Mouse (Mus musculus) stomach, embryonic 14.5 days (tissue): ENCODE results near the gene Dlg4. TPM values are rescaled to one million over a fixed set of nuclear protein-coding genes. Genes with fewer than 3 reads are reported as not detected.

Experiments used
- ATAC-seq: fragments of 200-750 bp; cut with Nextera tagmentation; 2 replicates; pipeline ENCODE4 v1.8.0; 2017; ENCODE audit warnings: low read depth, moderate TSS enrichment; ENCODE audit not compliant: insufficient number of reproducible peaks, insufficient read depth, low FRiP score
- H3K27ac ChIP-seq: fragments of 300-500 bp; sonication (generic); 2 replicates; pipeline ENCODE4 v1.5.1; 2014; ENCODE audit warnings: mild to moderate bottlenecking, low read length, moderate library complexity, mixed read lengths
- H3K27me3 ChIP-seq: fragments of 300-500 bp; sonication (generic); 2 replicates; pipeline ENCODE4 v1.6.1; 2014; ENCODE audit warnings: low read length, control low read depth, mixed read lengths; ENCODE audit not compliant: control insufficient read depth, insufficient read depth
- H3K36me3 ChIP-seq: fragments of 300-500 bp; sonication (generic); 2 replicates; pipeline ENCODE4 v1.6.1; 2014; ENCODE audit warnings: mild to moderate bottlenecking, control low read depth, low read length, moderate library complexity, mixed read lengths; ENCODE audit not compliant: control insufficient read depth, insufficient read depth
- H3K4me1 ChIP-seq: fragments of 300-500 bp; sonication (generic); 2 replicates; pipeline ENCODE4 v1.6.1; 2014; ENCODE audit warnings: low read length, control low read depth, mixed read lengths; ENCODE audit not compliant: control insufficient read depth, insufficient read depth
- H3K4me2 ChIP-seq: fragments of 300-500 bp; sonication (generic); replicated peaks from 2 replicates; pipeline ENCODE4 v1.6.1; 2014; ENCODE audit warnings: low read depth, low read length, control low read depth
- H3K4me3 ChIP-seq: fragments of 300-500 bp; sonication (generic); 2 replicates; pipeline ENCODE4 v1.5.1; 2014; ENCODE audit warnings: low read depth, low read length, control low read depth
- H3K9ac ChIP-seq: fragments of 300-500 bp; sonication (generic); replicated peaks from 2 replicates; pipeline ENCODE4 v1.6.1; 2014; ENCODE audit warnings: low read depth, mild to moderate bottlenecking, control low read depth, low read length, moderate library complexity, mixed read lengths
- H3K9me3 ChIP-seq: fragments of 300-500 bp; sonication (generic); 2 replicates; pipeline ENCODE4 v1.6.1; 2016; ENCODE audit warnings: low read depth, low read length, control low read depth; ENCODE audit not compliant: control insufficient read depth
- WGBS: fragments of 180-500 bp; shearing (Covaris S2); extraction: QIAGEN DNeasy Blood & Tissue Kit; methylation state at CpG from one replicate; pipeline ENCODE4 v1.1.7; 2014; 5-methylcytosine and 5-hydroxymethylcytosine counted together
- polyA plus RNA-seq: library from polyadenylated mRNA; unstranded; fragments of >200 nt; fragmentation: Nextera tagmentation; extraction: Ambion mirVana; gene quantifications from 2 replicates; pipeline ENCODE4 v1.2.1, GENCODE M21; 2014

Gene Dlg4
- polyA plus RNA-seq, 1 experiment from 2014 or later = 13.8 TPM

- peak overlapping the region; percentile 97; the same call in 1 of the 2 replicates for H3K27ac ChIP-seq
- 79% methylated on average over 8 of the region's 8 CpGs for WGBS
- H3K9me3 ChIP-seq = no peaks in the 10 kb centered on the region
- ATAC-seq = no peak
- H3K36me3 ChIP-seq = peaks cover 26% of the 10 kb centered on the region
- H3K4me2 ChIP-seq = peak overlapping the region; percentile 27; the same call in 1 of the 2 replicates
- H3K4me1 ChIP-seq = peaks cover 23% of the 10 kb centered on the region
- no peaks in the 10 kb centered on the region for H3K27me3 ChIP-seq
- H3K4me3 ChIP-seq = no peak overlapping the region
- no peak overlapping the region for H3K9ac ChIP-seq
These were observed 17.1 kb upstream of the Dlg4 start for GRCm38 (mm10) chr11:69999666-70000065.

- Histone ChIP-seq H3K36me3 (peaks cover 32% of the 10 kb centered on the region), H3K27ac (peak within 1 kb of the TSS; percentile 97), H3K27me3 (no peaks in the 10 kb centered on the region), H3K4me1 (peaks cover 23% of the 10 kb centered on the region), H3K9ac (peak within 1 kb of the TSS; percentile 87), H3K4me3 (peak within 1 kb of the TSS; percentile 68), H3K9me3 (no peaks in the 10 kb centered on the region), H3K4me2 (peak within 1 kb of the TSS; percentile 60)
- ATAC-seq = peak; percentile 51
- WGBS = under 1% methylated on average over 48 of the region's 48 CpGs
These were observed 16.3 kb upstream of the Dlg4 start, which contains the start of gene Dvl2 for GRCm38 (mm10) chr11:70000396-70000898. Gene Dvl2 (plus strand): TSS chr11:70000595.

GRCm38 (mm10) chr11:70001159-70001558 is 15.6 kb upstream of the Dlg4 start:
- H3K9ac ChIP-seq = peak overlapping the region; percentile 87
- H3K4me2 ChIP-seq = peak overlapping the region; percentile 60
- WGBS = 13% methylated on average over 8 of the region's 8 CpGs
- H3K9me3 ChIP-seq = no peaks in the 10 kb centered on the region
- peak overlapping the region; percentile 97 for H3K27ac ChIP-seq
- H3K27me3 ChIP-seq = no peaks in the 10 kb centered on the region
- peak overlapping the region; percentile 68 for H3K4me3 ChIP-seq
- H3K4me1 ChIP-seq = peaks cover 23% of the 10 kb centered on the region
- H3K36me3 ChIP-seq = peaks cover 38% of the 10 kb centered on the region
- ATAC-seq = no peak

- H3K4me1 ChIP-seq = peaks cover 23% of the 10 kb centered on the region
- H3K9me3 ChIP-seq = no peaks in the 10 kb centered on the region
- H3K4me3 ChIP-seq = peak overlapping the region; percentile 68
- peaks cover 45% of the 10 kb centered on the region for H3K36me3 ChIP-seq
- no peaks in the 10 kb centered on the region for H3K27me3 ChIP-seq
- H3K4me2 ChIP-seq = peak overlapping the region; percentile 60
- no peak for ATAC-seq
- 0 out of 2 replicates have a peak overlapping the region, but pooled peaks have one; percentile 10 for H3K9ac ChIP-seq
- no peak overlapping the region for H3K27ac ChIP-seq
These were observed 14.9 kb upstream of the Dlg4 start for GRCm38 (mm10) chr11:70001865-70002264.

- peaks cover 20% of the 10 kb centered on the region for H3K4me1 ChIP-seq
- H3K9me3 ChIP-seq = no peaks in the 10 kb centered on the region
- 0 out of 2 replicates have a peak overlapping the region, but pooled peaks have one; percentile 68 for H3K4me3 ChIP-seq
- 100% methylated on average over 2 of the region's 2 CpGs for WGBS
- ATAC-seq = no peak
- peaks cover 51% of the 10 kb centered on the region for H3K36me3 ChIP-seq
- no peak overlapping the region for H3K27ac ChIP-seq
- no peaks in the 10 kb centered on the region for H3K27me3 ChIP-seq
- peak overlapping the region; percentile 60 for H3K4me2 ChIP-seq
- H3K9ac ChIP-seq = peak overlapping the region; percentile 10; the same call in 1 of the 2 replicates
These were observed 14.3 kb upstream of the Dlg4 start for GRCm38 (mm10) chr11:70002471-70002870.

- 63% methylated on average over 5 of the region's 5 CpGs for WGBS
- Histone ChIP-seq H3K36me3 (peaks cover 56% of the 10 kb centered on the region), H3K4me3 (no peak overlapping the region), H3K9ac (no peak overlapping the region), H3K4me1 (peaks cover 16% of the 10 kb centered on the region), H3K9me3 (no peaks in the 10 kb centered on the region), H3K27ac (no peak overlapping the region), H3K27me3 (no peaks in the 10 kb centered on the region), H3K4me2 (no peak overlapping the region)
- no peak for ATAC-seq
These were observed 11.2 kb upstream of the Dlg4 start for GRCm38 (mm10) chr11:70005521-70005920.

GRCm38 (mm10) chr11:70010033-70010432 is 6.7 kb upstream of the Dlg4 start:
- Histone ChIP-seq H3K9ac (no peak overlapping the region), H3K9me3 (no peaks in the 10 kb centered on the region), H3K27ac (no peak overlapping the region), H3K27me3 (no peaks in the 10 kb centered on the region), H3K4me1 (peaks cover 5% of the 10 kb centered on the region), H3K4me3 (no peak overlapping the region), H3K4me2 (no peak overlapping the region), H3K36me3 (peaks cover 76% of the 10 kb centered on the region)
- 91% methylated on average over 6 of the region's 6 CpGs for WGBS
- no peak for ATAC-seq

GRCm38 (mm10) chr11:70010548-70010947 is 6.2 kb upstream of the Dlg4 start:
- Histone ChIP-seq H3K9ac (no peak overlapping the region), H3K4me2 (no peak overlapping the region), H3K27me3 (no peaks in the 10 kb centered on the region), H3K9me3 (no peaks in the 10 kb centered on the region), H3K27ac (no peak overlapping the region), H3K4me3 (no peak overlapping the region), H3K4me1 (peaks cover 6% of the 10 kb centered on the region), H3K36me3 (peaks cover 71% of the 10 kb centered on the region)
- 78% methylated on average over 12 of the region's 12 CpGs for WGBS
- ATAC-seq = no peak

- Histone ChIP-seq H3K9me3 (no peaks in the 10 kb centered on the region), H3K9ac (no peak overlapping the region), H3K27me3 (no peaks in the 10 kb centered on the region), H3K4me3 (no peak overlapping the region), H3K27ac (no peak overlapping the region), H3K36me3 (peaks cover 68% of the 10 kb centered on the region), H3K4me2 (no peak overlapping the region), H3K4me1 (peaks cover 8% of the 10 kb centered on the region)
- WGBS = 85% methylated on average over 10 of the region's 10 CpGs
- no peak for ATAC-seq
These were observed 5.8 kb upstream of the Dlg4 start for GRCm38 (mm10) chr11:70010961-70011360.
